Mouse (Mus musculus) MEL (cell line): Measurements from ENCODE around the gene Tmem30c. TPM values are rescaled to one million over a fixed set of nuclear protein-coding genes. Genes with fewer than 3 reads are reported as not detected.

Experiments used
- DNase-seq: peaks from one replicate; pipeline ENCODE4 v3.0.0; 2011; ENCODE audit warnings: low read depth, low spot score
- H3K27ac ChIP-seq: 2 replicates; pipeline ENCODE4 v1.5.1; 2012; ENCODE audit warnings: low read depth, mild to moderate bottlenecking, control low read depth, low read length, moderate library complexity; ENCODE audit not compliant: control insufficient read depth
- H3K27me3 ChIP-seq, 2 experiments: fragments of 150-350 bp in 1 of 2; sonication (generic) in 1 of 2; 2 replicates each; pipeline ENCODE4 v1.6.1; 2012; ENCODE audit warnings: low read length in 2 of 2, mild to moderate bottlenecking in 2 of 2, improper control_type of control experiment in 1 of 2, moderate library complexity in 1 of 2; ENCODE audit not compliant: insufficient read depth in 2 of 2, control insufficient read depth in 1 of 2
- H3K36me3 ChIP-seq, 2 experiments: 2 replicates each; pipeline ENCODE4 v1.6.1; 2012 to 2014; ENCODE audit warnings: low read length in 2 of 2, improper control_type of control experiment in 1 of 2, inconsistent platforms in 1 of 2, mild to moderate bottlenecking in 1 of 2; ENCODE audit not compliant: insufficient read depth in 2 of 2, control insufficient read depth in 1 of 2
- H3K4me1 ChIP-seq, 2 experiments: fragments of 150-350 bp in 1 of 2; sonication (generic) in 1 of 2; 2 replicates each; pipeline ENCODE4 v1.6.1; 2012; ENCODE audit warnings: low read length in 2 of 2, improper control_type of control experiment in 1 of 2, mild to moderate bottlenecking in 1 of 2; ENCODE audit not compliant: insufficient read depth in 2 of 2, control insufficient read depth in 1 of 2
- H3K4me3 ChIP-seq, 2 experiments: fragments of 150-350 bp in 1 of 2; sonication (generic) in 1 of 2; 2 replicates each; pipeline ENCODE4 v1.5.1; 2012; ENCODE audit warnings: low read depth in 2 of 2, low read length in 2 of 2, mild to moderate bottlenecking in 2 of 2, moderate library complexity in 2 of 2, control low read depth in 1 of 2, improper control_type of control experiment in 1 of 2; ENCODE audit not compliant: control insufficient read depth in 1 of 2, insufficient read depth in 1 of 2
- H3K79me2 ChIP-seq: 2 replicates; pipeline ENCODE4 v1.6.1; 2012; ENCODE audit warnings: mild to moderate bottlenecking, low read length, moderate library complexity; ENCODE audit not compliant: control insufficient read depth, poor library complexity, insufficient read depth
- H3K9ac ChIP-seq: 2 replicates; pipeline ENCODE4 v1.6.1; 2012; ENCODE audit warnings: low read depth, mild to moderate bottlenecking, control low read depth, low read length, moderate library complexity; ENCODE audit not compliant: control insufficient read depth, poor library complexity, severe bottlenecking
- H3K9me3 ChIP-seq: fragments of 150-350 bp; sonication (generic); replicated peaks from 2 replicates; pipeline ENCODE4 v1.6.1; 2012; ENCODE audit warnings: mild to moderate bottlenecking, low read length, improper control_type of control experiment, moderate library complexity; ENCODE audit not compliant: insufficient read depth
- CHD1 ChIP-seq: IDR thresholded peaks from 2 replicates; pipeline ENCODE4 v1.6.1; 2012; ENCODE audit warnings: low read depth, mild to moderate bottlenecking, inconsistent platforms, low read length, improper control_type of control experiment
- CHD2 ChIP-seq: IDR thresholded peaks from 2 replicates; pipeline ENCODE4 v1.6.1; 2011; ENCODE audit warnings: low read length, improper control_type of control experiment
- E2F4 ChIP-seq: IDR thresholded peaks from 2 replicates; pipeline ENCODE4 v1.6.1; 2011; ENCODE audit warnings: low read depth, low read length, improper control_type of control experiment, borderline replicate concordance
- EP300 ChIP-seq, 2 experiments: IDR thresholded peaks; 2 replicates each; pipeline ENCODE4 v1.6.1; 2011; ENCODE audit warnings: improper control_type of control experiment in 2 of 2, low read length in 2 of 2, low read depth in 1 of 2, mild to moderate bottlenecking in 1 of 2
- ETS1 ChIP-seq: IDR thresholded peaks from 2 replicates; pipeline ENCODE4 v1.6.1; 2012; ENCODE audit warnings: low read depth, mild to moderate bottlenecking, inconsistent platforms, low read length, improper control_type of control experiment, moderate library complexity
- HCFC1 ChIP-seq: IDR thresholded peaks from 2 replicates; pipeline ENCODE4 v1.6.1; 2012; ENCODE audit warnings: low read depth, mild to moderate bottlenecking, inconsistent platforms, low read length, improper control_type of control experiment, moderate library complexity
- KAT2A ChIP-seq: conservative IDR thresholded peaks from 2 replicates; pipeline ENCODE4 v1.6.1; 2012; ENCODE audit warnings: low read depth, low read length, improper control_type of control experiment, inconsistent platforms
- MAFK ChIP-seq: IDR thresholded peaks from 2 replicates; pipeline ENCODE4 v1.6.1; 2011; ENCODE audit warnings: low read depth, mild to moderate bottlenecking, low read length, improper control_type of control experiment, borderline replicate concordance
- MAX ChIP-seq: IDR thresholded peaks from 2 replicates; pipeline ENCODE4 v1.6.1; 2011; ENCODE audit warnings: low read length, improper control_type of control experiment
- MEF2A ChIP-seq: IDR thresholded peaks from 2 replicates; pipeline ENCODE4 v1.6.1; 2014; ENCODE audit warnings: low read depth, mild to moderate bottlenecking, inconsistent platforms, low read length, improper control_type of control experiment; ENCODE audit not compliant: poor library complexity, insufficient replicate concordance, severe bottlenecking; ENCODE audit errors: extremely low read depth
- MXI1 ChIP-seq: IDR thresholded peaks from 2 replicates; pipeline ENCODE4 v1.6.1; 2011; ENCODE audit warnings: mild to moderate bottlenecking, low read depth, low read length, improper control_type of control experiment
- MYB ChIP-seq: IDR thresholded peaks from 2 replicates; pipeline ENCODE4 v1.6.1; 2011; ENCODE audit warnings: mild to moderate bottlenecking, low read depth, low read length, improper control_type of control experiment
- NRF1 ChIP-seq: IDR thresholded peaks from 2 replicates; pipeline ENCODE4 v1.6.1; 2014; ENCODE audit warnings: low read depth, mild to moderate bottlenecking, inconsistent platforms, low read length, improper control_type of control experiment, moderate library complexity; ENCODE audit not compliant: poor library complexity, insufficient read depth, severe bottlenecking
- POLR2AphosphoS5 ChIP-seq: IDR thresholded peaks from 2 replicates; pipeline ENCODE4 v1.6.1; 2012; ENCODE audit warnings: low read depth, borderline replicate concordance, mild to moderate bottlenecking, inconsistent platforms, low read length, moderate library complexity, mixed read lengths
- RCOR1 ChIP-seq: IDR thresholded peaks from 2 replicates; pipeline ENCODE4 v1.6.1; 2012; ENCODE audit warnings: low read depth, mild to moderate bottlenecking, inconsistent platforms, low read length, improper control_type of control experiment
- SIN3A ChIP-seq: IDR thresholded peaks from 2 replicates; pipeline ENCODE4 v1.6.1; 2012; ENCODE audit warnings: low read length, improper control_type of control experiment, inconsistent platforms
- SMC3 ChIP-seq: IDR thresholded peaks from 2 replicates; pipeline ENCODE4 v1.6.1; 2011; ENCODE audit warnings: low read depth, low read length, improper control_type of control experiment
- TAL1 ChIP-seq: IDR thresholded peaks from 2 replicates; pipeline ENCODE4 v1.6.1; 2012; ENCODE audit warnings: mild to moderate bottlenecking, inconsistent platforms, low read length, moderate library complexity, mixed read lengths
- TCF12 ChIP-seq: IDR thresholded peaks from 2 replicates; pipeline ENCODE4 v1.6.1; 2014; ENCODE audit warnings: low read depth, mild to moderate bottlenecking, inconsistent platforms, low read length, improper control_type of control experiment, moderate library complexity
- USF1 ChIP-seq: IDR thresholded peaks from 2 replicates; pipeline ENCODE4 v1.6.1; 2014; ENCODE audit warnings: low read depth, mild to moderate bottlenecking, inconsistent platforms, low read length, improper control_type of control experiment, moderate library complexity
- ZC3H11A ChIP-seq: IDR thresholded peaks from 2 replicates; pipeline ENCODE4 v1.6.1; 2012; ENCODE audit warnings: low read depth, mild to moderate bottlenecking, inconsistent platforms, low read length, improper control_type of control experiment
- polyA plus RNA-seq, 2 experiments: library from polyadenylated mRNA; stranded (reverse) in 1 of 2; unstranded in 1 of 2; fragments of >175 nt in 1 of 2; fragments of >200 nt in 1 of 2; gene quantifications; 2 replicates each; pipeline versions ENCODE4 v1.2.1 to v1.2.4; 2012; ENCODE audit warnings: low replicate concordance in 2 of 2, low read depth in 1 of 2; ENCODE audit not compliant: insufficient read length in 2 of 2, insufficient read depth in 1 of 2, missing spikeins in 1 of 2
- total RNA-seq: library from RNA; depleted of rRNA; stranded (reverse); fragments of 300-350 nt; gene quantifications from 2 replicates; pipeline ENCODE4 v1.2.3, GENCODE M21; 2012

Tmem30c gene
- total and polyA plus RNA-seq, 3 experiments = 0.04 to 0.38 TPM; not detected in 1

- DNase-seq = no peak
- Histone ChIP-seq H3K4me3 (no peak overlapping the region), H3K27me3 (no peaks in the 10 kb centered on the region), H3K79me2 (no peaks in the 10 kb centered on the region), H3K9me3 (no peaks in the 10 kb centered on the region), H3K4me1 (no peaks in the 10 kb centered on the region), H3K36me3 (no peaks in the 10 kb centered on the region), H3K27ac (no peak overlapping the region), H3K9ac (no peak overlapping the region)
- TF ChIP-seq MEF2A (no peak), MYB (no peak), RCOR1 (no peak), ZC3H11A (no peak), NRF1 (no peak), CHD2 (no peak), USF1 (no peak), HCFC1 (no peak), SMC3 (no peak), ETS1 (no peak), E2F4 (no peak)
These were observed 37.4 kb upstream of the Tmem30c start for GRCm38 (mm10) chr16:57330111-57330510.

DNA sequence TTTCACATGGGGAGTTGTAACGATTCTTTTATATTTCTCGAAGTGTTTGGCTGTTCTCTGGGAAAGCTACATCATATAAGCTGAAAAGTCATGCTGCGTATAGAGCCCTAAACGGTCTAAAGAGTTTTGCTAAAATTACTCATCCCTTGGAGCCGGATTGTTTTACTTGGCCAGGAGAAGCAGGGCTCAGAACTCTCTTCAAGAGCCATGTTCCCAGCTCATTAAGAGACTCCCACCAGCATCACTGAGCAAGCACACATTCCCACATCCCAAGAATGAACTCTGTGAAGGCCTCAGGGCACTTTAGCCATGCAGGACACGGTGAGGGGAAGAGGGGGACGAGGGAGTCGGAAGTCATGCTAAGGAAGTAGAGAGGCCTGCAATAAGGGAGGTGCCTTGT lies 36.4 kb upstream of the Tmem30c start:
- no peak overlapping the region for H3K9ac ChIP-seq
- TF ChIP-seq MAFK (no peak), POLR2AphosphoS5 (no peak), MAX (no peak), ETS1 (no peak), SIN3A (no peak), NRF1 (no peak), MXI1 (no peak), CHD1 (no peak), TAL1 (no peak), EP300 (IDR thresholded peaks at IDR 0.05; ENCODE audit: low read depth in 1 of 2, low read length in 2 of 2) (no peak), TCF12 (no peak), KAT2A (no peak)
- TF ChIP-seq, all 39 proteins: peak for 0
- no peak for DNase-seq
- no peaks in the 10 kb centered on the region for H3K36me3 ChIP-seq
- no peak overlapping the region for H3K4me3 ChIP-seq
- no peak overlapping the region for H3K27ac ChIP-seq
- H3K9me3 ChIP-seq = no peaks in the 10 kb centered on the region
- no peaks in the 10 kb centered on the region for H3K79me2 ChIP-seq
- no peaks in the 10 kb centered on the region for H3K4me1 ChIP-seq
- no peaks in the 10 kb centered on the region for H3K27me3 ChIP-seq
